Mouse (Mus musculus): Measurements from ENCODE around the gene Hs6st1. TPM values are rescaled to one million over a fixed set of nuclear protein-coding genes. Genes with fewer than 3 reads are reported as not detected.

Gene Hs6st1
- polyA plus RNA-seq, 1 experiment from 2014 or later, result 4.8 TPM

GRCm38 (mm10) chr1:36121172-36121571 is 53.0 kb downstream of the Hs6st1 start:
- Histone ChIP-seq H3K27me3 (ENCODE audit: control insufficient read depth, insufficient read depth, low read length) (no peaks in the 10 kb centered on the region), H3K4me1 (ENCODE audit: control insufficient read depth, insufficient read depth, low read length) (peaks cover 14% of the 10 kb centered on the region), H3K27ac (ENCODE audit: low read length) (no peak overlapping the region), H3K9me3 (replicated peaks; ENCODE audit: control insufficient read depth, low read length) (0 out of 2 replicates have a peak, but pooled peaks cover 3% of the 10 kb centered on the region), H3K4me2 (ENCODE audit: low read depth, low read length) (no peak overlapping the region), H3K4me3 (replicated peaks; ENCODE audit: low read length) (no peak overlapping the region), H3K9ac (ENCODE audit: low read length) (no peak overlapping the region), H3K36me3 (ENCODE audit: control insufficient read depth, insufficient read depth, low read length) (no peaks in the 10 kb centered on the region)
- ATAC-seq (ENCODE audit: insufficient read depth, low FRiP score), result no peak
- 74% methylated on average over 8 of the region's 8 CpGs for WGBS

DNA sequence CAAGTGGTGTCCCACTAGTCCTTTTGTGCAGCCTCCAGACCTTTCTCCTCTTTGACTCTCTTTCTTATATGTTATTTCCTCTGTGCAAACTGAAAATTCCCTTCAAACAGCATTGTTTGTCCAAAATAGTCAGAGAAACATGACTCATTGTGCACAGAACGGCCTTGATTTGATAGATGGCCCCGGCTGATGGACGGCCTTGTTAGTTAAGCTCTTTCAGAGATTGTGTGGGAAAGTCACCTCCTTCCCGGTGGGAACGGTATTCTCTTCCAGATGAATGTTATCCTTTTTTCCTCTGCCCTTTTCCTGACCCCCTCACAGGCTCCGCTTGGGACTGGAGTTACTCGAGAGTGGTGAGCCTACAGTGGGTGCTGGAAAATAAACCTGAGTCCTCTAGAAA is 56.9 kb downstream of the Hs6st1 start:
- Histone ChIP-seq H3K4me3 (replicated peaks; ENCODE audit: low read length) (no peak overlapping the region), H3K36me3 (ENCODE audit: control insufficient read depth, insufficient read depth, low read length) (no peaks in the 10 kb centered on the region), H3K9ac (ENCODE audit: low read length) (no peak overlapping the region), H3K27ac (ENCODE audit: low read length) (peak overlapping the region; percentile 19; the same call in 1 of the 2 replicates), H3K9me3 (replicated peaks; ENCODE audit: control insufficient read depth, low read length) (0 out of 2 replicates have a peak, but pooled peaks cover 3% of the 10 kb centered on the region), H3K27me3 (ENCODE audit: control insufficient read depth, insufficient read depth, low read length) (no peaks in the 10 kb centered on the region), H3K4me2 (ENCODE audit: low read depth, low read length) (no peak overlapping the region), H3K4me1 (ENCODE audit: control insufficient read depth, insufficient read depth, low read length) (peaks cover 13% of the 10 kb centered on the region)
- 32% methylated on average over 7 of the region's 7 CpGs for WGBS
- ATAC-seq (ENCODE audit: insufficient read depth, low FRiP score), result no peak

DNA sequence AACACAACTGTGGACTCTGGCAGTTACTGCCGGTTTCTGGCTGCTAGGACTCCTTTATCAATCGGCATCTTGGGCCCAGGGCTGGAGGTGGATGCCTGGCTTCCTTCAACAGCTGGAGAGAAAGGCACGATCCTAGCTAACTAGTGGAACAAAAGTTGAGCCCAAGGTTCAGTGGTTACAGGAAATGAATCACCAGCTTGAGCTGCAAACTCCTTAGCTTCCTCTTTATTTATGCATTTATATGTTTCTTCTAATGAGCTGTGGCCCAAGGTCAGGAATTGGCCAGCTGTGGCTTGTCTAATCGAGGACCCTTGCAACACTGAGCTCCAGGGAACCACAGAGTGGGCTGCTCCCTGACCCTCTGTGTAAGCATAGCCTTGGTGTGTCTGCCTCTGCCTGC is 60.9 kb downstream of the Hs6st1 start:
- Histone ChIP-seq H3K9me3 (replicated peaks; ENCODE audit: control insufficient read depth, low read length) (0 out of 2 replicates have a peak, but pooled peaks cover 3% of the 10 kb centered on the region), H3K4me3 (replicated peaks; ENCODE audit: low read length) (no peak overlapping the region), H3K27me3 (ENCODE audit: control insufficient read depth, insufficient read depth, low read length) (no peaks in the 10 kb centered on the region), H3K4me2 (ENCODE audit: low read depth, low read length) (no peak overlapping the region), H3K4me1 (ENCODE audit: control insufficient read depth, insufficient read depth, low read length) (peaks cover 14% of the 10 kb centered on the region; the same call in 1 of the 2 replicates), H3K36me3 (ENCODE audit: control insufficient read depth, insufficient read depth, low read length) (no peaks in the 10 kb centered on the region), H3K9ac (ENCODE audit: low read length) (no peak overlapping the region), H3K27ac (ENCODE audit: low read length) (0 out of 2 replicates have a peak overlapping the region, but pooled peaks have one; percentile 2)
- 27% methylated on average over 4 of the region's 4 CpGs for WGBS
- ATAC-seq (ENCODE audit: insufficient read depth, low FRiP score), result peak; percentile 62

DNA sequence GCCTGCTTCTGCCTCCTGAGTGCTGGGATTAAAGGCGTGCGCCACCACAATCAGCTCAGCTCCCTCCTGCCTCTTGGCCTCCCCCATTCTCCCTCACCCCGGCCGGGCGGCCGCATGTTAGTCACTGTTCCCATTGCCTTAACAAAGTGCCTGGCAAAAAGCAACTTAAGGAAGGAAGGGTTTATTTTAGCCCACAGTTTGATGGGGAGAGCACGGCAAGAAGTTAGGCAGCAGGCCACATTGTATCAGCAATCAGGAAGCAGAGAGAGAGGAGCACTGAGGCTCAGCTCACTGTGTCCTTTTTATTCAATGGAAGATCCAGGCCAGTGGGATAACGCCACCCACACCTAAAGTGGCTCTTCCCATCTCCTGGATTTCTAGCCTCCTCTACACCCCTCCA is 61.7 kb downstream of the Hs6st1 start:
- H3K27ac ChIP-seq (ENCODE audit: low read length), result no peak overlapping the region

GRCm38 (mm10) chr1:36130307-36131035 is 62.3 kb downstream of the Hs6st1 start:
- WGBS, result 85% methylated on average over 4 of the region's 4 CpGs
- ATAC-seq (ENCODE audit: insufficient read depth, low FRiP score), result no peak
- H3K4me3 ChIP-seq (replicated peaks; ENCODE audit: low read length), result no peak overlapping the region

More for the DNA sequence above, 61.7 kb downstream of the Hs6st1 start:
- H3K27me3 ChIP-seq (ENCODE audit: control insufficient read depth, insufficient read depth, low read length), result no peaks in the 10 kb centered on the region
- H3K4me2 ChIP-seq (ENCODE audit: low read depth, low read length), result no peak overlapping the region
- no peak for ATAC-seq (ENCODE audit: insufficient read depth, low FRiP score)
- 91% methylated on average over 8 of the region's 8 CpGs for whole genome bisulfite sequencing
- no peaks in the 10 kb centered on the region for H3K9me3 ChIP-seq (replicated peaks; ENCODE audit: control insufficient read depth, low read length)
- no peak overlapping the region for H3K4me3 ChIP-seq (replicated peaks; ENCODE audit: low read length)
- H3K4me1 ChIP-seq (ENCODE audit: control insufficient read depth, insufficient read depth, low read length), result peaks cover 11% of the 10 kb centered on the region; the same call in 1 of the 2 replicates
- H3K36me3 ChIP-seq (ENCODE audit: control insufficient read depth, insufficient read depth, low read length), result no peaks in the 10 kb centered on the region
- H3K9ac ChIP-seq (ENCODE audit: low read length), result no peak overlapping the region

DNA sequence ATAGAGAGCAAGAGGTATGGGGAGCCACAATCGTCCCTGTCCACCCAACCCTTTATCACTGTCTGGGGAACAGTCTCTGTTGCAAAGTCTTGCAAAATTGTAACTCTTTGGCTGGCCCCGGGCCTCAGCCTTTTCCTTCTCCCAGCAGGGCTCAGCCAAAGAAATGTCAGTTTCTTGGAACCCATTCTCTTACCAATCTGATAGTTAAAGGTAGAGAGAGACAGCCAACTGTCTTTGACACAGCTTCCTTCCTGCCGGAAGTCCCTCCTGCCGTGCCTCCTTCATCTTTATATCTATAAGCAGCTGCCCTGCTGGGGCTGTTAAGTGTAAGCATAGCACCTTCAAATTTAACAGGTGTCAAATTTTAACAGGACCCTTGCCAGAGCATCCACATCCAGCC is 63.0 kb downstream of the Hs6st1 start:
- Histone ChIP-seq H3K9ac (ENCODE audit: low read length) (no peak overlapping the region), H3K27ac (ENCODE audit: low read length) (no peak overlapping the region), H3K9me3 (replicated peaks; ENCODE audit: control insufficient read depth, low read length) (no peaks in the 10 kb centered on the region), H3K36me3 (ENCODE audit: control insufficient read depth, insufficient read depth, low read length) (no peaks in the 10 kb centered on the region), H3K4me1 (ENCODE audit: control insufficient read depth, insufficient read depth, low read length) (0 out of 2 replicates have a peak, but pooled peaks cover 8% of the 10 kb centered on the region), H3K4me2 (ENCODE audit: low read depth, low read length) (no peak overlapping the region), H3K4me3 (replicated peaks; ENCODE audit: low read length) (no peak overlapping the region), H3K27me3 (ENCODE audit: control insufficient read depth, insufficient read depth, low read length) (no peaks in the 10 kb centered on the region)
- WGBS, result 49% methylated on average over 4 of the region's 4 CpGs
- no peak for ATAC-seq (ENCODE audit: insufficient read depth, low FRiP score)

More at GRCm38 (mm10) chr1:36130307-36131035, 62.3 kb downstream of the Hs6st1 start:
- Histone ChIP-seq H3K4me1 (ENCODE audit: control insufficient read depth, insufficient read depth, low read length) (0 out of 2 replicates have a peak, but pooled peaks cover 8% of the 10 kb centered on the region), H3K36me3 (ENCODE audit: control insufficient read depth, insufficient read depth, low read length) (no peaks in the 10 kb centered on the region), H3K9me3 (replicated peaks; ENCODE audit: control insufficient read depth, low read length) (no peaks in the 10 kb centered on the region), H3K9ac (ENCODE audit: low read length) (no peak overlapping the region), H3K27me3 (ENCODE audit: control insufficient read depth, insufficient read depth, low read length) (no peaks in the 10 kb centered on the region), H3K27ac (ENCODE audit: low read length) (no peak overlapping the region), H3K4me2 (ENCODE audit: low read depth, low read length) (no peak overlapping the region)

- Histone ChIP-seq H3K36me3 (ENCODE audit: control insufficient read depth, insufficient read depth, low read length) (no peaks in the 10 kb centered on the region), H3K27ac (ENCODE audit: low read length) (no peak overlapping the region), H3K4me2 (ENCODE audit: low read depth, low read length) (no peak overlapping the region), H3K4me3 (replicated peaks; ENCODE audit: low read length) (no peak overlapping the region), H3K9ac (ENCODE audit: low read length) (no peak overlapping the region), H3K27me3 (ENCODE audit: control insufficient read depth, insufficient read depth, low read length) (no peaks in the 10 kb centered on the region), H3K9me3 (replicated peaks; ENCODE audit: control insufficient read depth, low read length) (no peaks in the 10 kb centered on the region), H3K4me1 (ENCODE audit: control insufficient read depth, insufficient read depth, low read length) (0 out of 2 replicates have a peak, but pooled peaks cover 8% of the 10 kb centered on the region)
- WGBS, result 64% methylated on average over 8 of the region's 8 CpGs
- ATAC-seq (ENCODE audit: insufficient read depth, low FRiP score), result peak; percentile 21; the same call in 1 of the 2 replicates
These were observed 63.6 kb downstream of the Hs6st1 start for GRCm38 (mm10) chr1:36131766-36132165.

GRCm38 (mm10) chr1:36132211-36132610 is 64.0 kb downstream of the Hs6st1 start:
- no peak overlapping the region for H3K4me3 ChIP-seq (replicated peaks; ENCODE audit: low read length)
- H3K36me3 ChIP-seq (ENCODE audit: control insufficient read depth, insufficient read depth, low read length), result no peaks in the 10 kb centered on the region
- H3K4me2 ChIP-seq (ENCODE audit: low read depth, low read length), result no peak overlapping the region
- 0 out of 2 replicates have a peak, but pooled peaks cover 8% of the 10 kb centered on the region for H3K4me1 ChIP-seq (ENCODE audit: control insufficient read depth, insufficient read depth, low read length)
- H3K27me3 ChIP-seq (ENCODE audit: control insufficient read depth, insufficient read depth, low read length), result no peaks in the 10 kb centered on the region
- no peak for ATAC-seq (ENCODE audit: insufficient read depth, low FRiP score)
- 71% methylated on average over 4 of the region's 4 CpGs for WGBS
- H3K27ac ChIP-seq (ENCODE audit: low read length), result no peak overlapping the region
- no peak overlapping the region for H3K9ac ChIP-seq (ENCODE audit: low read length)
- H3K9me3 ChIP-seq (replicated peaks; ENCODE audit: control insufficient read depth, low read length), result no peaks in the 10 kb centered on the region

DNA sequence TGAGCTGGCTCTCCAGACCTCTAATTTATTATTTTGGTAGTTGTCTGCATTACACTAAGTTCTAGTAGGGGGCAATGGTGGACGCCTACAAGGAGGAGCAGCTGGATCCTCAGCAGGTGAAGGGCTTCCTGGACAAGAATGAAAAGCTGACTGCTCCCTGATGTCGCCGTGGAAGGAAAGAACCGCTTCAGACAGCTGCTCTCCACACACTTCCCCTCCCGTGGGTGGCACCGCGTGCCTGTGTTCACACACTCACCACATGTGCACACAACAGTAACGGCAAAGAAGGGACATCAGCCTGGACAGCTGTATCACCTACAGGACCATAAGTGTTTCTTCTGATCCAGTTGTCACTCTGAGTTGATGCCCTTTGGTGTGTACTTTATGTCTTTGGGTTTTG is 64.8 kb downstream of the Hs6st1 start:
- H3K36me3 ChIP-seq (ENCODE audit: control insufficient read depth, insufficient read depth, low read length), result no peaks in the 10 kb centered on the region
- no peaks in the 10 kb centered on the region for H3K9me3 ChIP-seq (replicated peaks; ENCODE audit: control insufficient read depth, low read length)
- H3K9ac ChIP-seq (ENCODE audit: low read length), result no peak overlapping the region
- 0 out of 2 replicates have a peak, but pooled peaks cover 8% of the 10 kb centered on the region for H3K4me1 ChIP-seq (ENCODE audit: control insufficient read depth, insufficient read depth, low read length)
- WGBS, result 77% methylated on average over 8 of the region's 8 CpGs
- H3K4me3 ChIP-seq (replicated peaks; ENCODE audit: low read length), result no peak overlapping the region
- no peak overlapping the region for H3K4me2 ChIP-seq (ENCODE audit: low read depth, low read length)
- ATAC-seq (ENCODE audit: insufficient read depth, low FRiP score), result no peak
- H3K27ac ChIP-seq (ENCODE audit: low read length), result no peak overlapping the region
- no peaks in the 10 kb centered on the region for H3K27me3 ChIP-seq (ENCODE audit: control insufficient read depth, insufficient read depth, low read length)

Data from stomach, embryonic 16.5 days (tissue).